Mouse (Mus musculus) cerebral cortex, adult 2 months (tissue): ENCODE measurements around the gene Pdcl3.

Experiments
- WGBS: fragments of 180-500 bp; shearing (Covaris S2); methylation state at CpG from one replicate; pipeline ENCODE4 v1.1.7; 2018; 5-methylcytosine and 5-hydroxymethylcytosine counted together

Pdcl3 gene

GRCm38 (mm10) chr1:38985308-38985707 lies at the start of gene Pdcl3:
Gene Pdcl3, plus strand, starts transcription at chr1:38985608.
- 94% methylated on average over 3 of the region's 3 CpGs for WGBS

GRCm38 (mm10) chr1:38936780-38937179 lies 48.6 kb upstream of the Pdcl3 start:
- 26% methylated on average over 6 of the region's 6 CpGs for WGBS

DNA sequence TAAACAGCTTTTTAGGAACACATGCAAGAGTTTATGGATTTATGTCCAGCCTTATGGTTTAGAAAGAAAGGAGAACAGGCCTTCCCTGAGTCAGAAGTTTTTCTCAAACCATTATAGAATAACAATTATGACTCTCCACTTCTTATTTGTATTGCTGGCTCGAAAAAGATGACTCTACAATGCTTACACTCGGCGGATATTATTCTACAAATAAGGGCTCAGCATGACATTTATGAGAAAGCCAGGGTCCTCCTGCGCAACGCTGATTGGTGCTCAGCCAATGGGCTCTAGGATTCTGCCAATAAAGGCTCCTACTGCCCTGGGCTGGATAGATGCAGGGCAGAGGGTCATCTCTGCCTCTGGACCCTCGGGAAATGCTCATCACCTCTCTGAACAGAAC lies 46.6 kb upstream of the Pdcl3 start, which contains the start of gene Nms:
Gene Nms (plus strand): TSS at position 301 of the 400 bp plus-strand sequence.
- WGBS: 84% methylated on average over 6 of the region's 6 CpGs

DNA sequence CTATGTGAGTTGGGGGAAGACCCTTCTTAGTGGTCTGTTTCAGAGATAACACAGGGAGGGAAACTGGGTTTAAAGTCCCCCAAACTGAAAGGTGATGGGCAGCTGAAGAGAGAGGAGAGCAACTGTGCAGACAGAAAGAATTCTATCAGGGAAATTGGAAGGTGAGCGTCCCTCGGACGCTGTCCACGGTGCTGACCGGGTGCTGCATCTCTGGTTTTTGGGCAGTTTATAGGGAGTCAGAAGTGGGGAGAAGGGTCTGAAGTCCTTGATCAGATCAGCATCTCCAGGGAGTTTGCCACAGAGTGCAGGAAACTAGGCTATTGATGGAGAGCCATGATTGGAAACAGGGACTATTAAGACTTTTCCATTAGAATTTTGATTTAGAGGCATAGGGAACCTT lies 45.8 kb upstream of the Pdcl3 start:
- 34% methylated on average over 5 of the region's 5 CpGs for WGBS

DNA sequence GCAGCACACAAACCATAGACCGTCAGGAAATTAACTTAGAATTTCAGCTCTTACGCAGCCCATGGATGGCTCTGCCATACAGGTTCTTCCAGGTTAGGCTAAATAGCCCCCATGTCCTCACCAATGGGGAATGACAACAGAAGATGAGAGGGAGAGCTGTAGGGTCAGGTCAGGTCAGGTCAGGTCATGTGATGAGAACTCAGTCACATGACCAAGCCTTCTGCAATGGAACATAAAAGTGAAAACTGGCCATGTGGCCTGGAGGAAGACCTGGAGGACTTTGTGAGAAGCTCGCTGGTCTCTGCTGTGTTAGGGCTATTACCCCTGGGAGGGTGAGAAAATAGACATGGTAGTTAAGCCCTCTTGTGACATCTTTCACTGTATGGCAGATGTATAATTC lies 29.0 kb upstream of the Pdcl3 start:
- WGBS: 77% methylated on average over 3 of the region's 3 CpGs

- whole genome bisulfite sequencing: 97% methylated on average over 1 of the region's 1 CpGs
These were observed 16.3 kb upstream of the Pdcl3 start for GRCm38 (mm10) chr1:38969116-38969515.

- WGBS: 45% methylated on average over 3 of the region's 3 CpGs
These were observed 13.7 kb upstream of the Pdcl3 start for GRCm38 (mm10) chr1:38971712-38972111.

- WGBS: 54% methylated on average over 9 of the region's 9 CpGs
These were observed 12.3 kb upstream of the Pdcl3 start for GRCm38 (mm10) chr1:38972986-38973592.

GRCm38 (mm10) chr1:38979953-38980352 lies 5.5 kb upstream of the Pdcl3 start:
- WGBS: 68% methylated on average over 7 of the region's 7 CpGs

GRCm38 (mm10) chr1:38983870-38984269 lies 1.5 kb upstream of the Pdcl3 start:
- 77% methylated on average over 2 of the region's 2 CpGs for WGBS

GRCm38 (mm10) chr1:38987080-38987864 lies 1.9 kb downstream of the Pdcl3 start:
- WGBS: 4% methylated on average over 38 of the region's 38 CpGs

DNA sequence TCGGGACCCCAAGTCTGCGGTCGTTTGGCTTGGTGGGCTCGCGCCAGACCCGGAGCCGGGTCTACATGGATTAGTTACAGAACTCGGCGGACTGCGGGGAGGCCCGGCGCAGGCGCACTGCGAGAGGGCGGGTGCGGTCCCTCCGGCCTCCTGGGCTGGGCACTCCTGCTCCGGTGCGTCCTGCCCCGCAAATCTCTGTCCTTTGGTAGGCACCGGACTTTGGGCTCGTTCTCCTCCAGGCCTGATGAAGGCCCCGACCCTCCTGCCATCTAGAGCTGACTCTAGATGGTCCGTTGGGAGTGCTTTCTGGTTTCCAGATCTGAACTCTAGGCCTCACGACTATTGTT lies 2.4 kb downstream of the Pdcl3 start:
- under 1% methylated on average over 25 of the region's 25 CpGs for WGBS

DNA sequence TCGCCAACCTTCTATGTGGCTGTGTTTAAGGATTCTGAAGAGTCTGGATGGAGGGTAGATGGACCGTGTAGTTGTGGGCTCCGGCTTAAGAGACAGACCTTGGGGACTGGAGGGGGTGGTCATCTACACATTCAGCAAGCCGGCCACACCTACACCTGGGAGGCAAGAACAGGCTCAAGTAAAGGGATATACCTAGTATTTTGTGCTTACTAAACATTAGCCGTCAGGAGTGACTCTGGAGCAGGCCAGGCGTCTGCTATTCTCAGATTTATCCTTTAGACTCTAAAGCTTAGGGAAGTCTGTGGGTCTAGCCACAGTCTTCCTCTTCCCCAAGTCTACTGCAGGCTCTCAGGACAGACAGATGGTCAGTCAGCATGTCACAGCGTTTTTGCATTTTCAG lies 2.9 kb downstream of the Pdcl3 start:
- 21% methylated on average over 7 of the region's 7 CpGs for WGBS

GRCm38 (mm10) chr1:38992365-38992764 lies 7.0 kb downstream of the Pdcl3 start:
- WGBS: 57% methylated on average over 3 of the region's 3 CpGs

- WGBS: 13% methylated on average over 5 of the region's 5 CpGs
These were observed 15.7 kb downstream of the Pdcl3 start for GRCm38 (mm10) chr1:39001106-39001505.

- WGBS: 70% methylated on average over 10 of the region's 10 CpGs
These were observed 20.4 kb downstream of the Pdcl3 start for GRCm38 (mm10) chr1:39005751-39006354.

DNA sequence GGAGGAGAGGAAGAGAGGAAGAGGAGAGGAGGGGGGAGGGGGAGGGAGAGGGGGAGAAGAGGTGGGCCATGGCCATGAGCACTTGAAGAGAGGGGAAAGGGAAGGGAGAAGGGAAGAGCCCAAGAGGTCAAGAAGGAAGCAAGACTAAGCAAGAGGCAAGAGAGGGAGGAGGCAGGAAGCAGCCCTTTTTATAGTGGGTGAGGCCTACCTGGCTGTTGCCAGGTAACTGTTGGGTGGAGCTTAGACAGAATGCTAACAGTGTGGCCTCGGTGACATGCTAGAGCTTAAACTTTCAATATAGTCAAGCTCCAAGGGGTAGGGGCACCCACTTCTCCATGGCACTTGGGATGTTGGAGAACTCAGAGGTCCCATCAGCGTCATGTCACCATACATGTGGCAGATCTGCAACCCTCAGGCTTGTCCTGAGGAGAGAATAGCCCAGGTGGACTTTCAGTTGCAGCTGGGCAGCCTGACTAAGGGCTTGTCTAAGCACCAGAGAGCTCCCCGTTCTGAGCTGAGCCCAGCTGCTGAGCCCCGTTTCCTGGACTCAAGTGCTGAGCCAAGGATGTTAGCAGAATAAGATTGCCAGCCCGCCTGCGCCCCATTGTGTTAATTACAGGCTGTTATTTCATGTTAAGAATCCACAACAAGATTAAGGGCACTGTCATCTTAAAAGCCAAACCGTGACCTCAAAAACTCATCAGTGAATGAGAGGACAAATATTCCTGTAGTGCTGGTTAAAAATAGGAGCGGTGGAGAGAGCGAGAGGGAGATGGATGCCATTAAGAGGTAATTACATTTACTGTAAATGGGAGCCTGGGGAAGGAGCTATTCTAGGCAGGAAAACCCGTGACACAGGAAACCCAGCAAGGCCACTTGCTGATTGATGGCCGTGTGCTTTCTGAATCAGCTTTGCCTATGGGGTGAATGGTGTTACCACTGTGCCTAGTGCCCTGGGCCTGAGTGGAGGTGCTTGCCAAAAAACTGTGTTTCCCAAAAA lies 21.7 kb downstream of the Pdcl3 start:
- 63% methylated on average over 11 of the region's 11 CpGs for WGBS

GRCm38 (mm10) chr1:39010583-39011021 lies 25.2 kb downstream of the Pdcl3 start:
- 17% methylated on average over 12 of the region's 12 CpGs for WGBS

DNA sequence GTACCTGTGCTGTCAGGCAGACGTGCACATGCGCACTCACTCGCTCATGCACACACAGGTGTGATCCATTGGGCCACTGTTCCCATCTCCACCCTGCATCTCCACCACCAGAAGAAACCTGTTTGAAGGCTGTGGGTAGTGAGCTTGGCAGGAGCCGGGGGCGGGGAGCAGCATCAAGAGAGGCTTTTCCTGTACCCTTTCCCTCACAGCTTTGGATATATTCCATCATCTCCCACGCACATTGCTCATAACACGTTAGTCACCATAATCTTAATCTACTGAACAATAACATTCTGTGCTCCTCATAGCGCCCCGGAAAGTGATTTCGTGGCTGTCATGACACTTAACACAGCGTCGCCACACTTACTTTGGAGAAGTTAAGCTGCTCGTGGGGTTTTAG lies 27.2 kb downstream of the Pdcl3 start:
- 56% methylated on average over 13 of the region's 13 CpGs for WGBS

- WGBS: 67% methylated on average over 6 of the region's 6 CpGs
These were observed 28.4 kb downstream of the Pdcl3 start for GRCm38 (mm10) chr1:39013843-39014242.

- WGBS: 74% methylated on average over 10 of the region's 10 CpGs
These were observed 30.1 kb downstream of the Pdcl3 start for GRCm38 (mm10) chr1:39015529-39015928.

DNA sequence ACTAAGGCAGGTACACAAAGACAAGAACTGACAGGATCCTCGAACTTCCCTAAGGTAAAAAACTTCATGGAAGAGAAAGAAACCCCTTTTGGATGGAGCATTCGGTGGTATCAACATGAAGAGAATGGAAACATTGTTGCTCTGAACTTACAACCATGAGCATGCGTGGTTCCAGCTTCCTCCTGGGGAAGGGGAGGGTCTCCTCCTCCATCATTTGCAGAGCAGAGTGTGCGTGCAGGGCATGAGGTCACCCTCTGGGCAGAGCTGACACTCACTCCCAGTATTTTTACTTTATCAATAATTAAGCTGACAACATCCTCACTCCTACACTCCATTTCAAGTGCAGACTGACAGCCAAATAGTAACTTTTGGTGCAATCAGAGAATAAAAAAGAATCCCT lies 32.5 kb downstream of the Pdcl3 start:
- 86% methylated on average over 4 of the region's 4 CpGs for WGBS
